Mouse (Mus musculus): Measurements from ENCODE around the gene Mylip. TPM values are rescaled to one million over a fixed set of nuclear protein-coding genes. Genes with fewer than 3 reads are reported as not detected.
A peak's percentile ranks its signal among the peaks of the same experiment; 100 is the strongest.

The Mylip gene
- total RNA-seq, 4 experiments from 2014 or later, result 8.3 to 13.3 (median 12.2) TPM

DNA sequence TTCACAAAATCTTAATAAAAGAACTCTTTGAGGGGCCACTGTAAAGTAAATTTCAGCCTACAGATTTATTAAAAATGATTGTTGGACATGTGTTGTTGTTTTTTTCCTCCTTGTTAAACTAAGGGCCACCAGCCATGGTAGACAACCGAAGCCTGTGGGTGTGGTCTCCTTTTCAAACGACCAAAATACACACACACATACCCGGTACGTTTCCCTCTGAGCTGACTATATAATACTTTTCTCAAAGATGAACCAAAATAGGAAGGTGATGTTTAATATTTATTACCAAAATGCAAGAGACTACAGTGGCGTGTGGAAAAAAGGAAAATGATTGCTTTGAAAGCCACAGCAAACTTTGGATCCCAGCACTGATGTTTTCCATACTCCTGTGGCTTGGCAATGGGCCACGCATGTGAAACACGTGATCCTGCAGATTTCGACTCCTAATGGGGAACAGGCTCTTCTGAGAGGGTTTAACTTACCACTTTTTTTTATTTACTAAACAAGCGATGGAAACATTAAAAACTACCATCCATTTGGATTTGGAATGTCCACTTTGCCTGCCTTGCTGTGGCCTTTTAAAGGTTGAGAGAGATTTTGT lies 2.4 kb downstream of the Mylip start:
- peak; percentile 17 for DNase-seq

DNA sequence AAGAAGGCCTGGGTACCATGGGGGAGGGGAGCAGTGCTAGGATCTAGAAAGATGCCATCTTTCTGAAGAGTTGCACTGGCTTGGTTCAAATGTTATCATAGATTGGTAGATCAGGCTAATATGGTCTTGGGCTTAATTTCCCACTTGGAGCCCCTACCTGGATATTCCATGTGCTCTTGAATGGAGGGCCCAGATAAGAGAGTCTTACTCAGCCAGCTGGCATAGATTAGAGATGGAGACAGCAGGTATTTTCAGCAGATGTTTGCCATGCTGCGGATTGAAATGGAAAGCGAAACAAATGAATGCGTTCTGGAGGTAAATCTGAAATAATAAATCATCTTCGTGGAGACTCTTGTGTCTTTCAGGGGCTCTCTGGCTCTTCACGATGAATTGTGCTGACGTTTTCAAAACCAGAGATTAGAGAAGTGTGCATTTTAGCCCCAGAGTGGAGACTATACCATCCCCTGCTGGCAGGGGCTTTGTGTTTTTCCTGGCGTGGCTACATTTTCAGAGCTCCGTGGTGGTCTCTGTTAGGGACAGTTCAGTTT lies 4.8 kb downstream of the Mylip start:
- no peak for DNase-seq

DNA sequence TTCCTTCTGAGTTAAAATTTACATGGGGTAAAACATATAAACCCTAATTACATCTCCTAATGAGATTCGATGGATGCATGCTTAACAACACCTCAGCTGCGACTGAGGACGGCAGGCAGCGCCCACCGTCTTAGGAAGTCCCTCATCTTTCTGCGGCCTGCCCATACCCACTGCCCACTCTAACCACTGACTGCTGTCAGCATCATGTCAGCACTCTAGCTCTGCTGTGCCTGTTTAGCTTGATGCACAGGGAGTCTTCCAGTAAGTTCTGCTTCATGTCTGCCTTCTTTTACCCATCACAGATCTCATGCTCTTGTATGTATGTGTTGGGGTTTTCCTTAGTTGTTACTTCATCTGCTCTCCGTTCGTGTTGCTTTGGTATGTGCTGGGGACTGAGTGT lies 7.2 kb downstream of the Mylip start:
- no peak for DNase-seq

DNA sequence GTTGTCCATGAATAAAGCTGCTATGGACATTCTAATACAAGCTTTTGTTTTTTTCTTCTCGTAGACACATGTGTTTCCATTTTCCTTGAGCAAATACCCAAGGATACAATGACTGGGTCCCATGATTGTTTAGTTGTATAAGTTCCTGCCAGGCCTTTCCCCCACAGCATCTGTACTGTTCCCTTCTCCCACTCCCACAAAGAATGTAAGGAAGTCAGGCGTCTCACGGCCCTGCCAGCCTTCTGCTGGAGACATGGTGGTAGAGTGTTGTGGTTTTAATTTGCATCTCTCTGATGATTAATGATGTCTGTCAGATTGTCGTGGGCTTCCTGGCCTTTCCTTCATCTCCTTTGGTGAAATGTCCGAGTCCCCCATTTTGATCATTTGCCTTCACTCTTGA lies 7.7 kb downstream of the Mylip start:
- DNase-seq, result no peak

DNA sequence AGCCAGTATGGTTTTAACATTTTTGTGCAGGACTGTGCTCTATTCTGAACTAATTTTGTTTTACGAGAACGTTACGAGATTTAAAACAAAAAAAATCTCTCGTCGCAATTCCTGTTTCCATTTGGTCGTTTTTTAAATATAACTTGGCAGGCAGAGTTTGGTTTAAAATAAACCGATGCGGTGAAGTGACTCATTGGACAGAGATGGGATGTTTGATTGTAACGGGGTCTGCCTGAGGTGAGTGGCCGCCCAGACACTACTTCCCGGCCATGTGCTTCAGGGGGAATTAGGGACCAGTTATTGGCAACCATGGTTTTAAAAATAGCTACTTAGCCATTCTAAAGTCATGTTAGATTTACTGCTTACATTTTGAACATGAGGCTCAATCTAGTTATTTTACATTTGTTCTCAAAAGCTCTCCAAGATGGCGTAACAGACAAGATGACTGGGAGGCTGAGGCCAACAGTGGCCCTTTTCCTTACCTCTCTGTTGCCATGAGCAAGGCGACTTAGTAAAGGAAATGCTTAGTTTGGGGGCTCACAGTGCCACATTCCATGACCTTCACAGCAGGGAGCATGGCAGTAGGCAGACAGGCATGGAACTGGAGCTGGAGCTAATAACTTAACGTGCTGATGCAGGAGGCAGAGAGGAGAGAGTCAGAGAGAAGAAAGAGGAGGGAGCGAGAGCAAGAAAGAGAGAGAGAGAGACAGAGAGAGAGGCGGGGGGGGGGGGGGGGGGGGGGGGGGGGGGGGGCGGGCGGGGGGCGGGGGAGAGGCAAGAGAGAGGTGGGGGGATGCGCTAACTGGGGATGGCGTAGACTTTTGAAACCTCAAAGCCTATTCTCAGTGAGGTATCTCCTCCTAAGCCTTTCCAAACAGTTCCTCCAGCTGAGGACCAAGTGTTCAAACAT lies 8.6 kb downstream of the Mylip start:
- DNase-seq, result no peak

DNA sequence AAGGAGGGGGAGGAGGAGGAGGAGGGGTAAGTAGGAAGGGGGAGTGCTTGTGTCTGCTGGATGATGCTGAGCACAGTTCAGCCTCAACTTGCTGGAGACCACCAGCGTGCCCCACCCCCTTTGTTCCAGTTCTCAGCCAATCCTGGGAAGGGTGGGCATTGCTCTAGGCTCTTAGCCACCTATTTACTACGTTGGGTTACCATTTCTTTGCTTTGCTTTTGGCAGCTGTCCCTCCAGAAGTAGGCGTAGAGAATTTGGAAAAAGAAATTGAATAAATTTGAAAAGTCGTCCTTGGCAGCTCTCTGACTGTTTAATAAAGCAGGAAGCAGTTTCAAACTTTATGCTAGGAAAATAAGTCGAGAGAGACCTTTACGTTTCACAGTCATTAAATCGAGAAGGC lies 11.2 kb downstream of the Mylip start:
- no peak for DNase-seq

DNA sequence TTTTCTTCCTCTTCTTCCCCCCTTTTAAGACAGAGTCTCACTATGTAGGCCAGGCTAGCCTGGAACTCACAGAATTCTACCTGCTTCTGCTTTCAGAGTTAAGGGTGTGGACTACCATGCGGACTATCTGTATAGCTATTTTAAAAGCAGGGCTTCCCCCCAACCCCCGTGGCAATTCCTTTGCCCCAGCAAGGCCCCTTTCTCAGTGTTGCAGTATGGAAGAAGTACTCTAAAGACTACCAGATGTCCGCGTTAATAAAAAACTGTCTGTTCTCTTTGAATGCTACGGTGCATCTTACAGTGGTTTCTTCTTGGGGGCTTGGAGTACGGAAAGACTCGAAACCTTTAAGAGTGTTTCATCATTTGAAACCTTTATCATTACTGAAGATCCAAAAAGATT lies 12.3 kb downstream of the Mylip start:
- DNase-seq, result no peak

DNA sequence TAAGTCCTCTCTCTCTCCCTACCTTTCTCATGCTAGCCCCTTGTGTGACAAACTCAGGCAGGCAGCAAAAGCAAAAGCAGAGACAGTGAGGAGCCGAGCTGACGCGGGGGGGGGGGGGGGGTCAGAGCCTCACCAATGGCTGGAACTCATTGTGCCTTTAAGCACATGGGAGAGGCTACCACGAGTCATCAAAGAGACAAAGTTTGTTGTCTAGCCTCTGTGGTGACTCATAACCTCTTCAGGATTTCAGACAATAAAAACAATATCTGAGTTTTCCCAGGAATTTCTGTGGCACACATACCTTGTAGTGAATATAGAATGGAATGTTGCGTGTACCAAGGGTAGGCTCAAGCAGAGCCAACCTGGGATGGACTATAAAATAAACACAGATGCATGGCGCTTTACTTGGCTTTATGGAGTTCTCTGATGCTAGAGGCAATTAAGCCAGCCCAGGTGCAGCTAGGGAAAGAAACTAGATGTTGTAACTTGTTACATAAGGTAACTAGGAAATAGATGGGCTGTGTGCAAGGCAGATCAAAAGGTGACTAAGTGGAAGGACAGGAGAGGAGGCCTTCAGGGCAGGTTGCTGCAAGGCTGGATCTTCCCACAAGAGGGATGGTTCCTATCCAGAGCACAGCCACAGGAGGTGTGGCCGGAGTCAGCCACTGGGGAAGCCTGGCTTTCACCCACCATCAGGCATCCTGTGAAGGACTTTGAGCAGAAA lies 12.9 kb downstream of the Mylip start:
- DNase-seq, result no peak

DNA sequence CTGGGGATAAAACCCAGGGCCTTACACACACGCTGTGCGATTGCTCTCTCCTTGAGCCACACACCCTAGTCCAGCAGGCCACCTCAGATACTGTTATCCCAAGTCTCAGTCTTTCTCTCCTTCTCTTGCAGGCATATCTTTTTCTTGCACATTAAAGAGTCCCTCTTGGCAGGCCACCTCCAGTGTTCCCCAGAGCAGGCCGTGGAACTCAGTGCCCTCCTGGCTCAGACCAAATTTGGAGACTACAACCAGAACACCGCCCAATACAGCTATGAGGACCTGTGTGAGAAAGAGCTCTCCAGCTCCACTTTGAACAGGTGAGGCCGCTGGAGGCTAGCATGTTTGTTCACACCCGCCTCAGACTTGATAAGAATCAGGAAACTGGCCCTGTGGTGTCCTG lies 14.7 kb downstream of the Mylip start:
- DNase-seq, result no peak

DNA sequence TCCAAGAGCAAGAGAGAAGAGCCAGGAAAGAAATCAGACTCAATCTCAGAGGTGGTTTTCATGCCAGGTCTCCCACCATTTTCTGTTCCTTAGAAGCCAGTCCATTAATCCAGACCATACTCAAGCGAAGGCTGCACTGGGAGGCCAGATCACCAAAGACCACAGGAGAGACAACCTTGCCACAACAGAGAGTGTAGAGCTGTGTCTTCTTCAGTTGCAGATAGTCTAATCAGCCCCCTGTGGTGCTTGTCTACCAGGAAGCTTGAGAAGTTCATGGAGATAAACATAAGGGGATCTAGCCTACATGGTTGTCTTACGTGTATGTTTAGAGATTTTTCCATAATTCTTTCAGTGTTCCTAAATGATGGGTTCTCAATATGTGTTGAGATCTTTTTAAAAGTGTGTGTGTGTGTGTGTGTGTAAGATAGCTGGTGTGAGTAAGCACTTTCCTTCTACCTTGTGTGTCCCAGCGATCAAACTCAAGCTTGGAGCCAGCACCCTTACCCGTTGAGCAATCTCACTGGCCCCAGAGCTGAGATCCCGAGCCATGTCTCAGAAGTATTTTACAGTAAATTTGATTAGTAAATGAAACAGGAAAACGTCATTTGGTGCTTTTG lies 15.8 kb downstream of the Mylip start:
- DNase-seq, result no peak

DNA sequence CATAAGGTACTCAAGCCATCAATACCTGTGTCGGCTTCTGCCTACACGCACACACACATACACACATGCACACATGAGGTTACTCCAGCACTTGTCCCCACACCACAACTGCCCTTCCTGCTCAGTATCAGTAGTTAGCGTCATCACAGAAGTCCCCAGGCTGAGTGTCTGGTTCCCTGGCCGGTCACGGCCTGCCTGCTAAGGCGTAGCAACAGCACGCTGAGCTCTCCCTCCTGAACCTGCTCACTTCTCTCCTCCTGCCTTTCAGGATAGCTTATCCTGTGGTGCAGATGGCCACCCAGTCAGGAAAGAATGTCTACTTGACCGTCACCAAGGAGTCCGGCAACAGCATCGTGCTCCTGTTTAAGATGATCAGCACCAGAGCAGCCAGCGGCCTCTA lies 16.7 kb downstream of the Mylip start:
- DNase-seq, result no peak

DNA sequence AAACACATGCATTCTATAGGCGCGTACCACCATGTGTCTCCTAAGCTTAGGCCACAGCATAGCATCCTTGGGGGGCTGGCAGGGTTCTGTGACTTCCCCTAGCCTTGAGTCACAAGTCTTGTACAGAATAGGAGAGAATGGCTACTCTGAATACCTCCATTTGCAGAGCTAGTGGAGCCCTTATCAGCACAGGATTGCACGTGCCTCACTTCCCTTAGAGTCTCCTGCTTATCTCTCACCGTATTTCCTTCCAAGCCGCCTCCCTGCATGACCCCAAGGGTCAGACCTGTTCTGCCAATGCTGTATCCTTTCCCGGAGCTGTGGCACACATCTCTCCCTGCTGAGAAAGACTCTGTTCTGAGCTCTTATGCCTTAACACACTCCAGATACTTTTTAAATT lies 17.2 kb downstream of the Mylip start:
- DNase-seq, result no peak

DNA sequence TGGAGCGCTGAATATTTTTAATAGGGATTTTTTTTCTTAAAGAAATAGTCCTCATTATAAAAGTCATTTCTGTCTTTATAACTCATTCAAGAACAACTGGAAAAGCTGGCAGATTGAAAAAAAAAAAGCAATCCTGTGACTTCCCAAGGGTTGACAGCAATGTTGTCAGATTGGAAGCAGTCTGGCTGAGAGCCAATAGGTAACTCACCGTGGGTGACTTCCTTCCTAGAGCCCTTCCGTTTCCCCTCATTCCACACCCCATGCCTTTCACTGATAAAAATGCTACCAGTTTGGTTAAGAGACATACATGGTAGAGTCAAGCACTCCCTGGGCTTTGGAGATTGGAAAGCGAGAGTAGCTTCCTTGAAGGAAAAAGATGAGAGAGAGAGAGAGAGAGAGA lies 21.4 kb downstream of the Mylip start:
- no peak for DNase-seq

DNA sequence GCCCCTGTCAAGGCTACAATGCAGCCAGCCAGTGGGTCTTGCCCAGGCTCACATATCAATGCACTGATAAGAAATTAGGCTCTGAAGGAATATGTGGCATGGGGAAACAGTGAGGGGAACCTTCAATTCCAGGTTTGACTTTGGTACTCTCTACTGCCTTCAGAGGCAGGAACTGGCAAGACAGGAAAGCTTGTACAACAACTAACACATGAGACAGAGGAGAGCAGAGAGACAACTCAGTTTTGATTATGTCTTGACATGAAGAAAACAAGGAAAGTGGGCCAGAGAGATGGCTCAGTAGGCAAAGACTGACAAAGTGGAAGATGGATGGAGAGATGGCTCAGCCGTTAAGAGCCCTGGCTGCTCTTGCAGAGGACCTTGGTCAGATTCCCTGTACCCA lies 23.5 kb downstream of the Mylip start:
- no peak for DNase-seq

DNA sequence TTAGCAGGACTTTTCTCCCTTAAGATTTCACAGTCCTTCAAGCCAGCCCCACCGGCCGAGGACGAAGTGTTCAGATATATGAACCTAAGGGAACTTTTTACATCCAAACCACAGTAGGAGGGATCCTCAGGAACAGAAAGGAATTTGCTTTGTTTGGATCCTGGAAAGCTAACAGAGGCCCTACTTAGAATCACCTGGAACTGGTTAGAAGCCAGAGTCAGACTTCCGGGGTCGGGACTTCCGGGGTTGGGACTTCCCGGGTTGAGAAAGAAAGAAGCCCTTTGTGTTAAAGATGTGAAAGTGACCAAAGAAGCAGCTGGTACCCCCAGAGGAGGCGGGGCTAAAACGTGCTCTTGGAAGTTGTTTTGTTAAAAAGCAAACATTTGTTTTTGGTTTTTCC lies 24.5 kb downstream of the Mylip start:
- no peak for DNase-seq

DNA sequence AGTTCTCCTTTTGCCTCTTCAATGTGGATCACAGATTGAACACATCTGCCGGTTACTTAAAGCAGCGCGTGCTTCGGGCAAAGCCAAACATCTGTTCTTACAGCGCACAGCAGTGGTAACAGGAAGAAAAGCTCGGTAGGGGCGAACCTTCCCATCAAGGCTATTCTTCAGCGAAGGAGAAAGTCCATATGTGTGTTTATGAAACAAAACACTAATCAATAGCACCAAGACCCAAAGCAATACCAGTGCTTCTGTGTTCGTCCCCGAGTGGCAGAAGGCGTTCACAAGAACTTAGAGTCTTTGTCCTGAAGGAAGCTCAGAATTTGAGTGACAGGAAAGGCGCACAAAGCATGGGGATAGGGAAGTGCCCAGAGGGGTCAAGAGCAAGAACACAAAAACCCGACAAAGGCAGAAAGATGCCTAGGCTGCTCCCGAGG lies 27.1 kb downstream of the Mylip start:
- no peak for DNase-seq

DNA sequence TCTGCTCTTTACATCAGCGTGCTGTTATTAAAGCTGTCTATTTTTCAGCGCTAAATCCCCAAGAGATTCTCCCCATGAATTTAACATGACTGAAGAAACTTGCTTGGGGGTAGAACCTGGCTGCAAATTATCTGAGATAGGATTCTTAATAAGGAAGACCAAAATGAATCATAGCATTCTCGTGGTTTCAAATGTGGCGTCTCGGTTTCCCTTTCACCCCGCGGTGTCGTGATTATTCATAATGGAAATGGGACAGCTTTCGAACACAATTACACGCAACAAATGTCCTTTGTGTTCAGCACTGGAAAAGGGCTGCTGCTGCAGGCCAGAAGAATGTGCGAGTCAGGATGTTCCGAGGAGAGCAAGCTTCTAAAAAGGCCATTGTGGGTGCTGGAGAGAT lies 29.4 kb downstream of the Mylip start:
- no peak for DNase-seq

DNA sequence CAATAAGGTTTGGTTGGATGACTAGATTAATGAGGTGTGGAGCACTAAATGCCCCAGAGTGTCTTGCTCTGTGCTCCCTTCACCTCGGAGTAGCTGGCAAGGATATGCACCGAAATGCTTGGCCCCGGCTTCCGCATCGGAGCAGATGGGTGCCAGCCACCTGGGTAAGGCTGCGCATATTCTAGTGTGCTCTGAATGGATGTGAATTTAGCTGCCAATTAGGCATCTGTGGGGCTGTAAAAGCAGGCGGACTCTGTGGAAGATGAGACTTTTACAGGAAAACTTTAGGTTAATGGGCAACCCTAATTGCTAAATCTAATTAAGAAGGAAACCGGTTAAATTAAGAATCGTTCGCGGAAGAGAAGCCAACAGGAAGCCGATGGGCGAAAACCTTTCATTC lies 32.7 kb downstream of the Mylip start:
- no peak for DNase-seq

DNA sequence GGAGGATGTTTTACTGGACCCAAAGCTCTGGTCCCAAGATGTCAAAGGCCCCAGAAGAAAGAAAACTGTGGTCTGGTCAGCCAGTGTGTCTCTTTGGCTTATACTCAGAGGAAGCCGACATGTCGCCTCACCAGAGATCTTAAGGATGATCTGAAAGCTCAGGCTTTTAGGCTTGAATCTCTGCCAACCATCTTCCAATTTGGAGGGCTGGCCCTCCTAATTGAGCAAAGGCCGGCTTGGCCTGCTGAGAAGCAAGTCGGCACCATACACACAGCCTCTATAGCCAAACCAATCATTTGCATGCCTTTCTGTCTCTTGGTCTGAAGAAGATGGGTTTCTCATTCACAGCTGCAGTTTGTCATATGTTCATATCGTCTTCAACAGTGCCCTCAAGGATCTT lies 33.2 kb downstream of the Mylip start:
- DNase-seq, result no peak

DNA sequence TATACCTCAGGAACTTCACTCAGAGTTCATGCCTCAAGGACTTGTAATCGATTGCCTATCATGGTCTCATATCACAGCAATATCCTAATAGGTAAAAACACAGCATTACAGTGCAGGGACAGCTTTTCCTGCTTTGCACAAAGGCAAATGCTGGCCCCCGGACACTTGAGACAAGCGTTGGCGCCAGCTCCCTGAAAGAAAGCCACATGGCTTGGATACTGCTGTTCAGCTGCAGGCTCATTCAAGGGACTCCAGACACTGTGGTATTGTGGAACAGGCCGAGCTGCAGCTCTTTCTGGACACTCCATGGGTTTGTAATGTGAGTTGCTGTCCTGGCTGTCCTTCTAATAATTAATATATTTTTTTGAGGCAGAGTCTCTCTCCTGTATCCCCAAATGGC lies 34.4 kb downstream of the Mylip start:
- DNase-seq, result no peak

DNA sequence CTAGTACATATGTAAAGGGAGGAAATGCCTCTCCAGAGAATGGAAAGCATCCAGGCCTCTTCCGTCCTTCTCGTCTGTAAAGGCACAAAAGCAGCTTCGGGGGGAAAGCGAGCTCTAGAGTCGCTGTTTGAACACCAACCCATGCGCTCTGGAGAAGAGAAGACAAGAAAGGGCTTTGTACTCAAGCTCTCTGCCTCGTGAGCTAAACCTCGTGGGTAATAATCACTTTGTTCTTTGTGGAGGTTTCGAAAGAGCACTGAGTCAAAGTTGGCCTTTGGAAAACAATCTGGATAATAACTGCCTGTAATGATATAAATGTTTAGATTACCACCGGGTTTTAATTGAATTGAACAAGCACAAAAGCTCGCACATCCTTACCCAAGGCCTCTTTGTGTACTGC lies 39.7 kb downstream of the Mylip start:
- no peak for DNase-seq

DNA sequence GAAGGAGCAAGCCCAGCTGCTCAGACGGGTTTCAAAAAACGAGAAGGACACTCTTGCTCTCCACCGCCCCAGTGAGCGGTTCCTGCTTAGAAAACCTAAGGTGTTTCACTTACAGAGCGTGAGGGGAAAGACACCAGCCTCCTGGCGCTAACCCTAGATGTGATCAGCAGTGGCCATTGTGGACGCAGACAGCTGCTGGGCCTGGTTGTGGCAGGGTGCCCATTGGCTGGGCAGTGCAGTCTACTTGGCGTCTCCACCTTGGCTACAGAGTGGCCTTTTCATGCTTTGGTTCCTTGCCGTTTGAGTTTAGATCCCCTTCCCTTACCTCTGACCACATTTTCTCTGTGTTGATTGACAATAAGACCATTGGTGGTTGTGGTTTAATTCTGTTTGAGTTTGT lies 47.6 kb downstream of the Mylip start:
- no peak for DNase-seq

DNA sequence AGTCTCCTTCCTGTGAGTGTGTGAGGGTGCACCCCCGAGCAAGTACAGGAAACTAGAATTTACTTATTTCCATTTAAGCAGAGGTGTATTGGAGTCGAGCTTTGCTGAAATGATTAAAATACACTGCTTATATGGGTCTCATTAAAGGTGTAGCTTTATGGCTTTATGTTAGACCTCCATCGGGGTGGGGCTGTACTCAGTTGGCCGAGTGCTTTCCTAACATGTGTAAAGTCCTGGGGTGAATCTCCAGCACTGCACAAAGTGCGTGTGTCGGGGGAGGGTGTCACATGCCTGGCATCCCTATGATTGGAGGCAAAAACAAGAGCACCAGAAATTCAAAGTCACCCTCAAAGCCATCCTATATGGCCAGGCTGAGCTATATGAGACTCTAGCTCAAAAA lies 49.3 kb downstream of the Mylip start:
- no peak for DNase-seq

All from adrenal gland, adult 8-10 months (tissue).